Mouse (Mus musculus) megakaryocyte, embryonic 14.5 days (primary cell): ENCODE measurements around the gene Atp5j2.

Source experiments
- FLI1 ChIP-seq: IDR thresholded peaks from 2 replicates; pipeline ENCODE4 v1.6.1; 2012; ENCODE audit warnings: low read length, inconsistent platforms, mixed read lengths
- GATA1 ChIP-seq: IDR thresholded peaks from 3 replicates; pipeline ENCODE4 v1.6.1; 2012; ENCODE audit warnings: mixed read lengths, low read length, inconsistent platforms, borderline replicate concordance

- no peak for TF ChIP-seq GATA1
- TF ChIP-seq FLI1, result no peak
These were observed 53.0 kb downstream of the Atp5j2 start for GRCm38 (mm10) chr5:145138836-145139235.
